Mouse (Mus musculus): ENCODE measurements around the gene Mastl. TPM values are rescaled to one million over a fixed set of nuclear protein-coding genes. Genes with fewer than 3 reads are reported as not detected.

The Mastl gene
- total and polyA plus RNA-seq, 2 experiments: 0.09 to 0.28 TPM

DNA sequence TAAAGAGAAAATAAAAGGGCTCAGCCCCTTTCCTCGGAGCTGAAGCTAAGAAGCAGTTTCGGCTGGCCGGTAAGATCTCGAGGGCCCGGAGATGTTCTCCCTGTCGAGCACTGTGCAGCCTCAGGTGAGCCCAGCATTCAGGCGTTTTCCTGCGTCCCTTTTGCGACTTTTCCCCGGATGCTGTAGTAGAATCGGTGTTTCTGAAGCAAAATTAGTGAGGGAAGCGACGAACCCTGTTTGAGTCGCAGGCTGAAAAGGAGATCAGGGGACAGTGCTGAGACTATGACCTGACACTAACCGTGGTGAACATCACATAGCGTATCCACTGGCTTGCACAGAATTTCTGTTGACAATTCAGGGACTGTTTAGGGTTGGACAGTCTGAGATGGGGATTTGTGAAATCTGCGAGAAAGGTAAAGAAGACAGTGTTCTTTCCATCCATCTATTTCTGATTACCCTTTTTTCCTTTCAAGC, 821 bp upstream of the Mastl start:
- TF ChIP-seq POLR2A (IDR thresholded peaks at IDR 0.05; ENCODE audit: extremely low read depth, insufficient read depth, low read length): no peak
- under 1% methylated on average over 17 of the region's 17 CpGs for WGBS

GRCm38 (mm10) chr2:23155199-23155621, 614 bp downstream of the Mastl start:
- peak overlapping the region; percentile 24 for H3K9ac ChIP-seq (ENCODE audit: low read depth, low read length)
- TF ChIP-seq POLR2A (IDR thresholded peaks at IDR 0.05; ENCODE audit: extremely low read depth, insufficient read depth, low read length) (no peak), CTCF (IDR thresholded peaks at IDR 0.05; ENCODE audit: low read depth, low read length) (no peak)
- peaks cover 3% of the 10 kb centered on the region; the same call in 1 of the 2 replicates for H3K79me2 ChIP-seq (ENCODE audit: control insufficient read depth, insufficient read depth, low read length)
- peaks cover 6% of the 10 kb centered on the region for H3K4me1 ChIP-seq (ENCODE audit: control insufficient read depth, insufficient read depth, low read length)
- peak; percentile 51 for DNase-seq (ENCODE audit: extremely low read depth, low read depth, low spot score)
- WGBS: under 1% methylated on average over 5 of the region's 5 CpGs
- no peaks in the 10 kb centered on the region for H3K36me3 ChIP-seq (ENCODE audit: control insufficient read depth, insufficient read depth, low read length)
- H3K4me3 ChIP-seq (ENCODE audit: insufficient read depth, low read depth, low read length): peak overlapping the region; percentile 57
- H3K27me3 ChIP-seq (ENCODE audit: control insufficient read depth, insufficient read depth, low read length): no peaks in the 10 kb centered on the region
- no peak overlapping the region for H3K27ac ChIP-seq (replicated peaks; ENCODE audit: insufficient read depth, low read depth, low read length)

More for the DNA sequence above, 821 bp upstream of the Mastl start:
- Histone ChIP-seq H3K4me1 (ENCODE audit: control insufficient read depth, insufficient read depth, low read length) (peaks cover 6% of the 10 kb centered on the region), H3K36me3 (ENCODE audit: control insufficient read depth, insufficient read depth, low read length) (peaks cover 3% of the 10 kb centered on the region; the same call in 1 of the 2 replicates), H3K4me3 (ENCODE audit: insufficient read depth, low read depth, low read length) (peak overlapping the region; percentile 84), H3K27me3 (ENCODE audit: control insufficient read depth, insufficient read depth, low read length) (no peaks in the 10 kb centered on the region), H3K27ac (replicated peaks; ENCODE audit: insufficient read depth, low read depth, low read length) (peak overlapping the region; percentile 69), H3K79me2 (ENCODE audit: control insufficient read depth, insufficient read depth, low read length) (peaks cover 7% of the 10 kb centered on the region; the same call in 1 of the 2 replicates), H3K9ac (ENCODE audit: low read depth, low read length) (peak overlapping the region; percentile 82)
- no peak for DNase-seq (ENCODE audit: extremely low read depth, low read depth, low spot score)

- no peak for TF ChIP-seq CTCF (IDR thresholded peaks at IDR 0.05; ENCODE audit: low read depth, low read length)
- TF ChIP-seq POLR2A (IDR thresholded peaks at IDR 0.05; ENCODE audit: extremely low read depth, insufficient read depth, low read length): no peak
- Histone ChIP-seq H3K27me3 (ENCODE audit: control insufficient read depth, insufficient read depth, low read length) (no peaks in the 10 kb centered on the region), H3K4me3 (ENCODE audit: insufficient read depth, low read depth, low read length) (no peak overlapping the region), H3K36me3 (ENCODE audit: control insufficient read depth, insufficient read depth, low read length) (peaks cover 20% of the 10 kb centered on the region), H3K9ac (ENCODE audit: low read depth, low read length) (no peak overlapping the region), H3K4me1 (ENCODE audit: control insufficient read depth, insufficient read depth, low read length) (no peaks in the 10 kb centered on the region), H3K79me2 (ENCODE audit: control insufficient read depth, insufficient read depth, low read length) (no peaks in the 10 kb centered on the region), H3K27ac (replicated peaks; ENCODE audit: insufficient read depth, low read depth, low read length) (no peak overlapping the region)
- no peak for DNase-seq (ENCODE audit: extremely low read depth, low read depth, low spot score)
These were observed 36.3 kb downstream of the Mastl start for GRCm38 (mm10) chr2:23119573-23119972.

- Histone ChIP-seq H3K27me3 (ENCODE audit: control insufficient read depth, insufficient read depth, low read length) (no peaks in the 10 kb centered on the region), H3K9ac (ENCODE audit: low read depth, low read length) (no peak overlapping the region), H3K4me3 (ENCODE audit: insufficient read depth, low read depth, low read length) (no peak overlapping the region), H3K79me2 (ENCODE audit: control insufficient read depth, insufficient read depth, low read length) (peaks cover 2% of the 10 kb centered on the region; the same call in 1 of the 2 replicates), H3K27ac (replicated peaks; ENCODE audit: insufficient read depth, low read depth, low read length) (no peak overlapping the region), H3K36me3 (ENCODE audit: control insufficient read depth, insufficient read depth, low read length) (peaks cover 28% of the 10 kb centered on the region), H3K4me1 (ENCODE audit: control insufficient read depth, insufficient read depth, low read length) (peaks cover 1% of the 10 kb centered on the region; the same call in 1 of the 2 replicates)
- TF ChIP-seq POLR2A (IDR thresholded peaks at IDR 0.05; ENCODE audit: extremely low read depth, insufficient read depth, low read length) (no peak), CTCF (IDR thresholded peaks at IDR 0.05; ENCODE audit: low read depth, low read length) (no peak)
- DNase-seq (ENCODE audit: extremely low read depth, low read depth, low spot score): no peak
These were observed 53.6 kb downstream of the Mastl start for GRCm38 (mm10) chr2:23102266-23102665.

DNA sequence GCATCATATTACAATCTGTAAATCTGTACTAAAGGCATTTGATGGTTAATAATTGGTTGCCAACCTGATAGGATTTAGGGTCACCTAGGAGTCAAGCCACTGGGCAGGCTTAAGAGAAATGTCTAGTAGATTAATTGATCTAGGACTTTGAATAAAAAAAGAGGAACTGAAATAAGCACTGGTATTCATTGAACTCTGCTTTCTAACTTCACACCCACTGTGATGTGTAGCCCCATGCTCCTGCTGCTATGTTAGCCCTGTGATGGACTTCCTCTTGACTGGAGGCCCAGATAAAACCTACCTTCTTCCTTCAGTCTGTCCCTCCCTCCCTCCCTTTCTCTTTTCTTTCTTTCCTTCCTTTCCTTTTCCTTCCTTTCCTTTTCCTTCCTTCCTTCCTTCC, 58.8 kb downstream of the Mastl start:
- no peak for TF ChIP-seq CTCF (IDR thresholded peaks at IDR 0.05; ENCODE audit: low read depth, low read length)
- no peak for TF ChIP-seq POLR2A (IDR thresholded peaks at IDR 0.05; ENCODE audit: extremely low read depth, insufficient read depth, low read length)
- peaks cover 2% of the 10 kb centered on the region; the same call in 1 of the 2 replicates for H3K79me2 ChIP-seq (ENCODE audit: control insufficient read depth, insufficient read depth, low read length)
- no peak overlapping the region for H3K4me3 ChIP-seq (ENCODE audit: insufficient read depth, low read depth, low read length)
- no peaks in the 10 kb centered on the region for H3K27me3 ChIP-seq (ENCODE audit: control insufficient read depth, insufficient read depth, low read length)
- H3K9ac ChIP-seq (ENCODE audit: low read depth, low read length): no peak overlapping the region
- H3K36me3 ChIP-seq (ENCODE audit: control insufficient read depth, insufficient read depth, low read length): peaks cover 57% of the 10 kb centered on the region
- peaks cover 1% of the 10 kb centered on the region; the same call in 1 of the 2 replicates for H3K4me1 ChIP-seq (ENCODE audit: control insufficient read depth, insufficient read depth, low read length)
- DNase-seq (ENCODE audit: extremely low read depth, low read depth, low spot score): no peak
- no peak overlapping the region for H3K27ac ChIP-seq (replicated peaks; ENCODE audit: insufficient read depth, low read depth, low read length)

DNA sequence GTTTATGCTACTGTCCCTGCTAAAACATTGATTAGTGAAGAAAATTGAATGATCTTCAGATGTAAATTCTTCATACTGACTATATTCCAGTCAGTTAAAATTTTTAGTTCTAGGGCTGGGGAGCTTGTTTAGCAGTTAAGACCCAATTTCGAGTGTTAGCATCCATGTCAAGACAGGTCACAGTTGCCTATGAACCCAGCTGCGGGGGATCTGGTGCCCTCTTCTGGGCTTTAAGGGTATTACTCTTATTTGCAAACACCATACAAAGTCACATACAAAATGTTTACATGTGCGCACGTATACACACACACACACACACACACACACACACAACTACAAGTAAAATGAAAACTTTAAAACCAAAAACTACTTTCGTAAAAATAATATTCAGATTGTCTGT, 63.6 kb downstream of the Mastl start:
- DNase-seq (ENCODE audit: extremely low read depth, low read depth, low spot score): peak; percentile 50
- Histone ChIP-seq H3K4me1 (ENCODE audit: control insufficient read depth, insufficient read depth, low read length) (no peaks in the 10 kb centered on the region), H3K79me2 (ENCODE audit: control insufficient read depth, insufficient read depth, low read length) (no peaks in the 10 kb centered on the region; the same call in 1 of the 2 replicates), H3K27ac (replicated peaks; ENCODE audit: insufficient read depth, low read depth, low read length) (no peak overlapping the region), H3K9ac (ENCODE audit: low read depth, low read length) (no peak overlapping the region), H3K4me3 (ENCODE audit: insufficient read depth, low read depth, low read length) (no peak overlapping the region), H3K36me3 (ENCODE audit: control insufficient read depth, insufficient read depth, low read length) (peaks cover 73% of the 10 kb centered on the region), H3K27me3 (ENCODE audit: control insufficient read depth, insufficient read depth, low read length) (no peaks in the 10 kb centered on the region)
- 50% methylated on average over 5 of the region's 5 CpGs for WGBS
- TF ChIP-seq POLR2A (IDR thresholded peaks at IDR 0.05; ENCODE audit: extremely low read depth, insufficient read depth, low read length) (no peak), CTCF (IDR thresholded peaks at IDR 0.05; ENCODE audit: low read depth, low read length) (peak; percentile 67)

All from liver, adult 2 months (tissue).